Mouse (Mus musculus) kidney, postnatal 0 days (tissue): ENCODE results near the gene Mtfr2. TPM values are rescaled to one million over a fixed set of nuclear protein-coding genes. Genes with fewer than 3 reads are reported as not detected.

Experiments used
- ATAC-seq: fragments of 200-750 bp; cut with Nextera tagmentation; replicated peaks from 2 replicates; pipeline ENCODE4 v1.8.0; 2017; ENCODE audit warnings: low read depth, moderate number of reproducible peaks, moderate TSS enrichment, moderate library complexity; ENCODE audit not compliant: low FRiP score
- DNase-seq: peaks from one replicate; pipeline ENCODE4 v3.0.0-alpha.2; 2016; ENCODE audit warnings: low spot score
- H3K27ac ChIP-seq: fragments of 300-500 bp; sonication (generic); 2 replicates; pipeline ENCODE4 v1.5.1; 2014; ENCODE audit warnings: mild to moderate bottlenecking
- H3K27me3 ChIP-seq: fragments of 300-500 bp; sonication (generic); 2 replicates; pipeline ENCODE4 v1.6.1; 2014; ENCODE audit warnings: low read length, mixed read lengths; ENCODE audit not compliant: insufficient read depth
- H3K36me3 ChIP-seq: fragments of 300-500 bp; sonication (generic); 2 replicates; pipeline ENCODE4 v1.6.1; 2014; ENCODE audit warnings: low read length, mixed read lengths; ENCODE audit not compliant: insufficient read depth
- H3K4me1 ChIP-seq: fragments of 300-500 bp; sonication (generic); replicated peaks from 2 replicates; pipeline ENCODE4 v1.6.1; 2014; ENCODE audit warnings: antibody characterized with exemption, low read length, mixed read lengths; ENCODE audit not compliant: insufficient read depth
- H3K4me2 ChIP-seq: fragments of 300-500 bp; sonication (generic); 2 replicates; pipeline ENCODE4 v1.6.1; 2014; ENCODE audit warnings: mild to moderate bottlenecking, low read length, moderate library complexity, mixed read lengths
- H3K4me3 ChIP-seq: fragments of 300-500 bp; sonication (generic); replicated peaks from 2 replicates; pipeline ENCODE4 v1.5.1; 2014; ENCODE audit warnings: low read depth, low read length
- H3K9ac ChIP-seq: fragments of 300-500 bp; sonication (generic); 2 replicates; pipeline ENCODE4 v1.6.1; 2014; ENCODE audit warnings: low read depth, low read length
- H3K9me3 ChIP-seq: fragments of 300-500 bp; sonication (generic); replicated peaks from 2 replicates; pipeline ENCODE4 v1.6.1; 2016; ENCODE audit warnings: low read length, inconsistent platforms, mixed read lengths
- CTCF ChIP-seq: IDR thresholded peaks from 2 replicates; pipeline ENCODE4 v1.5.1; 2016; ENCODE audit warnings: antibody characterized with exemption, low read depth, mild to moderate bottlenecking, moderate library complexity
- WGBS: fragments of 180-500 bp; shearing (Covaris S2); extraction: QIAGEN DNeasy Blood & Tissue Kit; methylation state at CpG from one replicate; pipeline ENCODE4 v1.1.7; 2014; 5-methylcytosine and 5-hydroxymethylcytosine counted together
- polyA plus RNA-seq: library from polyadenylated mRNA; unstranded; fragments of >200 nt; fragmentation: Nextera tagmentation; extraction: Ambion mirVana; gene quantifications from 2 replicates; pipeline ENCODE4 v1.2.1, GENCODE M21; 2015

Mtfr2 gene
- polyA plus RNA-seq, 1 experiment from 2014 or later = 1.0 TPM

DNA sequence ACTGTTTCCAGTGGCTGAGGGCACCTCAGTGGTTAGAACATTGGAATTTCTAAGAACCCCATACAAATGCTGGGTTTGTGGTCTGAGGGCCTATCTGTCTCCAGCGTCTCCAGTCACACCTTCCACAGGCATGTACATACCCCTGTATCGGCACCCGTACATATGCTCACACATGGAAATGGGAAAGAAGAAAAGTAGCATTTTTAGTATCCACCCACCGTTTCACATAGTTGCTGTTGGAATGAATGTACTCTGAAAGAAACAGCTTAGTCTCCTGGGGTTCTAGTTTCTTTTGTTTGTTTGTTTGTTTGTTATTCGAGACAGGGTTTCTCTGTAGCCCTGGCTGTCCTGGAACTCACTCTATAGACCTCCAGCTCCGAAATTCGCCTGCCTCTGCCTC lies 9.7 kb upstream of the Mtfr2 start:
- Histone ChIP-seq H3K4me1 (no peaks in the 10 kb centered on the region), H3K27me3 (no peaks in the 10 kb centered on the region), H3K27ac (no peak overlapping the region), H3K9ac (no peak overlapping the region), H3K4me2 (no peak overlapping the region), H3K4me3 (no peak overlapping the region), H3K36me3 (peaks cover 40% of the 10 kb centered on the region), H3K9me3 (no peaks in the 10 kb centered on the region)
- WGBS = 93% methylated on average over 7 of the region's 7 CpGs
- ATAC-seq (no peak), DNase-seq (no peak)
- TF ChIP-seq CTCF = no peak

DNA sequence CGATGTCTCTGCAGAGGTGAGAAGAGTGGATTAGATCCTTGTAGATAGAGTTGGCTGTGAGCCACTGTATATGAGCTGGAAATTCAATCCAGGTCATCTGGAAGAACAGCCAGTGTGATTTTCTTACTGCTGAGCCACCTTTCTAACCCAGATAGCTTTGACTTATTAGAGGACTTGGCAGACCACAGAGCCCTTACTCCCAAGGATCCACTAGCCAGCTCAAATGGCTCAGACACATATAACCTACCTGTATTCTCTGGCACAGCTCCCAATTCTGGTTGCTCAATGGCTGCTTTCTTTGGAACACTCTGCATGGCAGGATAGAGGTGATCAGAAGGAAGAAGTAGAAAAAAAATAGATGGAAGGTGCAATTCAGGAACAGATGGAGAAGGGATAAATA lies 1.8 kb upstream of the Mtfr2 start:
- DNase-seq = peak; percentile 10

DNA sequence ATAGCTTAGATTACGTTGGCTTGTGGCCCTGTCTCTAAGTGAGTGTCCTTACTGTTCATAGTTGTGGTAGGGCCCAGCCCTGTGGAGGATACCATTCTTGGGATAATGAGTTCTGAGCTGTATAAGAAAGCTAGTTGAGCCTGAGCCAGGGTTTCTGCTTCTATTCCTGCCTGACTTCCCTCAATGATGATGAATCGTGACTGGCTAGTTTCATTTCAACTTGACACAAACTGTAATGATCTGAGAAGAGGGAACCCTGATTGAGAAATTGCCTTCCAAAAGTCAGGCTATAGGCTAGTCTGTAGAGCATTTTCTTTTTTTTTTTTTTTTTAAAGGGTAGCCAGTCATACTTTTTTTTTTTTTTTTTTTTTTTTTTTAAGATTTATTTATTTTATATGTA lies 1.3 kb downstream of the Mtfr2 start:
- H3K4me2 ChIP-seq = no peak overlapping the region
- no peaks in the 10 kb centered on the region for H3K9me3 ChIP-seq

More for the DNA sequence above, 1.8 kb upstream of the Mtfr2 start:
- H3K27ac ChIP-seq = no peak overlapping the region
- H3K4me3 ChIP-seq = no peak overlapping the region
- TF ChIP-seq CTCF = no peak
- peaks cover 32% of the 10 kb centered on the region for H3K36me3 ChIP-seq
- WGBS = 84% methylated on average over 1 of the region's 1 CpGs
- H3K9me3 ChIP-seq = no peaks in the 10 kb centered on the region
- no peak for ATAC-seq
- H3K27me3 ChIP-seq = no peaks in the 10 kb centered on the region
- H3K9ac ChIP-seq = no peak overlapping the region
- no peaks in the 10 kb centered on the region for H3K4me1 ChIP-seq
- no peak overlapping the region for H3K4me2 ChIP-seq

DNA sequence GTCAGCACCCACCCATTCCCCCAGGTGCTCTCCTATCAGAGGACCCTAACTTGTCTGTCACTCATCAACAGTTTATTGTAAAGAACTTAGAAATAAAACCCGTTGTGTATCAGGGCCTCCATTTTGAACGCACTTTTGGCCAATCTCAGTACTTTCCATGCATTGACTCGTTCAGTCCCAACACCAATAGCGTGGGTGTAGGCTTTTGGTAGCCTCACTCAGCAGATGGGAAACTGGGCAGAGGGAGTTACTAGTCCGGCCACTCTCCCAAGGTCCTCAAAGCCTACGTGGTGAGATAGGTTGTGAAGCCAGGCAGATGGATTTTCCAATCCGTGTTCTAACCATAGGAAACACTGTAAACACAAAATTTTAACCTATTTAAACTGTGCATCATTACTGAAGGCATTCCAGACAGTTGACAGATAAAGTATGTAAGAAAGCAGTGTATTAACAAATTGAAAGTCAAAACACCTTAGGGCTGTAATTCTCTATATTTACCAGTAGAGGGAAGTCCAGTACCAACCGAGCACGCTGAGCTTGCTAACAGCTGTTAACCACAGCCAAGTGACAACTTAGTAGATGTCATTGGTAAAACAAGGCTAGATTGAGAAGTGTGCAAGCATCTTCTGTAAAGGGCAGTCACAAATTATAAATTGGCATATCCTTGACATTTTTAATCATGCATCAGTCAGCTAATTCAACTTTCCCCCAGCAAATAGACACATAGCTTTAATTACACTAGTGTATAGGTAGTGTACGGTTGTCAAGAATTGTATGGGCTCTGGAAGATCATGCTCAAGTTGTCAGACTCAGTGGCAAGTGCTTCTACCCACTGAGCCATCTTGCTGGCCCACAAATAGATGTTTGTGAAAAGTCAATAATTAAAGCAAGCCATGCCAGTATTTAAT lies 14.2 kb downstream of the Mtfr2 start:
- H3K27me3 ChIP-seq = no peaks in the 10 kb centered on the region
- H3K4me3 ChIP-seq = no peak overlapping the region
- no peak overlapping the region for H3K9ac ChIP-seq
- DNase-seq (peak; percentile 86), ATAC-seq (no peak)
- H3K36me3 ChIP-seq = no peaks in the 10 kb centered on the region
- TF ChIP-seq CTCF = peak; percentile 89
- WGBS = 65% methylated on average over 10 of the region's 10 CpGs
- H3K9me3 ChIP-seq = no peaks in the 10 kb centered on the region
- H3K4me1 ChIP-seq = no peaks in the 10 kb centered on the region
- H3K4me2 ChIP-seq = no peak overlapping the region
- no peak overlapping the region for H3K27ac ChIP-seq

More for the DNA sequence above, 1.3 kb downstream of the Mtfr2 start:
- H3K36me3 ChIP-seq = peaks cover 13% of the 10 kb centered on the region
- ATAC-seq (no peak), DNase-seq (no peak)
- H3K4me3 ChIP-seq = no peak overlapping the region
- no peaks in the 10 kb centered on the region for H3K4me1 ChIP-seq
- no peak for TF ChIP-seq CTCF
- no peak overlapping the region for H3K27ac ChIP-seq
- no peaks in the 10 kb centered on the region for H3K27me3 ChIP-seq
- no peak overlapping the region for H3K9ac ChIP-seq
- 94% methylated on average over 2 of the region's 2 CpGs for WGBS

DNA sequence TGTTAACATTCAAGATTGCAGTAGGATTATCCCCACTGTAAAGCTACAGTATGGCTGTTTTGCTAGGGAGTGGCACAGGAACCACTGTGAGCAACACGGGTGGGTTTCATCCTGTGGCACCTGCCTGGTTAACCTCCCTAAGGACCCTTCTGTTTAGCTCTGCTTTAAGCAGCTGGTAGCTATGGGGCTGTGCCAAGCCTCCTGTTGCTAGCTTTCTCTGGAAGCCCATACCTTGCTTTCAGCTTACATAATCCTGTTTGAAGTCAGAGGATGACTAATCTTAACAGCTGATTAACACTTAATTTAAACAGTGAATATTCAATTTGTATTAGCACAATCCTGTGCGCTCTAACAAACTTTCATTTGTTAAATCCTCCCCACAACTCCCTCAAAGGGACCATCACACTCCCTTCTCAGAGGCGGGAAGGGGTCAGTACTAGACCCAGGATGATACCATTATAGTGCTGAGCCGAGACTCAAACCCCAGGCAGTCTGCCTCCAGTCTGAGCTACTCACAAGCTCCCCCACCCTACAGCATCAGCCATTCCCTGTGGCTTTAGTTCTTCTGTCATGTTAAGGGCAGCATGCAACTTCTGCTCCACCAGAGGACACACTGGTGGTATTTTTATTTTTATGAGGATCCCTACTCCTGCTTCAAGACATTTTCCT lies 15.0 kb downstream of the Mtfr2 start:
- H3K27me3 ChIP-seq = no peaks in the 10 kb centered on the region
- TF ChIP-seq CTCF = no peak
- DNase-seq (no peak), ATAC-seq (no peak)
- H3K4me1 ChIP-seq = no peaks in the 10 kb centered on the region
- 78% methylated on average over 4 of the region's 4 CpGs for WGBS
- no peak overlapping the region for H3K4me3 ChIP-seq
- H3K9ac ChIP-seq = no peak overlapping the region
- no peak overlapping the region for H3K27ac ChIP-seq
- H3K4me2 ChIP-seq = no peak overlapping the region
- no peaks in the 10 kb centered on the region for H3K9me3 ChIP-seq
- no peaks in the 10 kb centered on the region for H3K36me3 ChIP-seq

DNA sequence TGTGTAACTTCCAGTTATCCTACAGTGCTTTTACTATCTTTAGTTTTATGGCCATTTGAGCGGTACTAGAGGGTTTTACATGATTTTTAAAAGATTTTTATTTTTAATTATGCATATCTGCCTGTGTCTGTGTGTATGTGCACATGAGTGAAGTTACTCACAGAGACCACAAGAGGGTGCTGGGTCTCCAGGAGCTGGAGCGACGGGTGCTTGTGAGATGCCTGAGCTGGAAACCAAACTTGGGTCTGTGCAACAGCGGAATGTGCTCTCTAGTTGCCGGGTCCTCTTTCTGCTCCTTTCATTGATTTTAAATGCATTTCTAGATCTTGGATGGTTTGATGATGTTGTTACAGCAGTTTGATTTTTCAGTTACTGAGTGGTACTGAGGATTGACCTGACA lies 24.5 kb downstream of the Mtfr2 start:
- DNase-seq (no peak), ATAC-seq (no peak)
- H3K9ac ChIP-seq = no peak overlapping the region
- no peaks in the 10 kb centered on the region for H3K9me3 ChIP-seq
- 95% methylated on average over 5 of the region's 5 CpGs for WGBS
- H3K4me2 ChIP-seq = no peak overlapping the region
- no peak for TF ChIP-seq CTCF
- no peaks in the 10 kb centered on the region for H3K4me1 ChIP-seq
- H3K36me3 ChIP-seq = no peaks in the 10 kb centered on the region
- H3K27me3 ChIP-seq = no peaks in the 10 kb centered on the region
- H3K4me3 ChIP-seq = no peak overlapping the region
- no peak overlapping the region for H3K27ac ChIP-seq
